Mouse (Mus musculus): ENCODE data around the gene Rarres2.
A peak's percentile ranks its signal among the peaks of the same experiment; 100 is the strongest.

The Rarres2 gene

GRCm38 (mm10) chr6:48579215-48579648 lies 6.6 kb upstream of the Rarres2 start:
- DNase-seq (ENCODE audit: low read depth, low spot score): no peak

- no peak for DNase-seq (ENCODE audit: low read depth, low spot score)
Observed at GRCm38 (mm10) chr6:48578736-48579135, 6.1 kb upstream of the Rarres2 start.

GRCm38 (mm10) chr6:48573981-48574380 lies 1.4 kb upstream of the Rarres2 start:
- no peak for DNase-seq (ENCODE audit: low read depth, low spot score)

GRCm38 (mm10) chr6:48573280-48573679 lies 691 bp upstream of the Rarres2 start:
- DNase-seq (ENCODE audit: low read depth, low spot score): no peak

GRCm38 (mm10) chr6:48572014-48572413 lies 575 bp downstream of the Rarres2 start:
- DNase-seq (ENCODE audit: low read depth, low spot score): no peak

- no peak for DNase-seq (ENCODE audit: low read depth, low spot score)
Observed at GRCm38 (mm10) chr6:48569065-48569807, 3.4 kb downstream of the Rarres2 start.

GRCm38 (mm10) chr6:48568036-48568984 lies 4.3 kb downstream of the Rarres2 start:
- peak; percentile 66 for DNase-seq (ENCODE audit: low read depth, low spot score)

- no peak for DNase-seq (ENCODE audit: low read depth, low spot score)
Observed at GRCm38 (mm10) chr6:48566312-48566711, 6.3 kb downstream of the Rarres2 start.

- no peak for DNase-seq (ENCODE audit: low read depth, low spot score)
Observed at GRCm38 (mm10) chr6:48565693-48566310, 6.8 kb downstream of the Rarres2 start.

- no peak for DNase-seq (ENCODE audit: low read depth, low spot score)
Observed at GRCm38 (mm10) chr6:48555956-48556355, 16.6 kb downstream of the Rarres2 start.

GRCm38 (mm10) chr6:48555104-48555890 lies 17.3 kb downstream of the Rarres2 start:
- no peak for DNase-seq (ENCODE audit: low read depth, low spot score)

GRCm38 (mm10) chr6:48554280-48555103 lies 18.1 kb downstream of the Rarres2 start, which contains the start of gene Lrrc61:
TSS of gene Lrrc61 (plus strand) at chr6:48554796.
- DNase-seq (ENCODE audit: low read depth, low spot score): peak; percentile 80

- no peak for DNase-seq (ENCODE audit: low read depth, low spot score)
Observed at GRCm38 (mm10) chr6:48553819-48554218, 18.8 kb downstream of the Rarres2 start.

GRCm38 (mm10) chr6:48552918-48553317 lies 19.7 kb downstream of the Rarres2 start:
- DNase-seq (ENCODE audit: low read depth, low spot score): no peak

- DNase-seq (ENCODE audit: low read depth, low spot score): no peak
Observed at GRCm38 (mm10) chr6:48548314-48548713, 24.3 kb downstream of the Rarres2 start.

- no peak for DNase-seq (ENCODE audit: low read depth, low spot score)
Observed at GRCm38 (mm10) chr6:48546858-48547257, 25.7 kb downstream of the Rarres2 start.

- DNase-seq (ENCODE audit: low read depth, low spot score): no peak
Observed at GRCm38 (mm10) chr6:48546271-48546670, 26.3 kb downstream of the Rarres2 start.

- no peak for DNase-seq (ENCODE audit: low read depth, low spot score)
Observed at GRCm38 (mm10) chr6:48545251-48545650, 27.3 kb downstream of the Rarres2 start.

- DNase-seq (ENCODE audit: low read depth, low spot score): no peak
Observed at GRCm38 (mm10) chr6:48542631-48543030, 30.0 kb downstream of the Rarres2 start.
